Mouse (Mus musculus): Measurements from ENCODE around the gene Cend1.

Cend1 gene
- long read RNA-seq, experiment 1 = 0 reads
- long read RNA-seq, experiment 2, partial matches to known transcripts = 0 of 3 reads
- long read RNA-seq, experiment 2, other reads (novel, unspliced or antisense) = 0 of 3 reads

- intact Hi-C loops (cut with DNase I) = no loop called here
Measured at GRCm38 (mm10) chr7:141429310-141429709, at the start of gene Cend1. Gene Cend1 (minus strand): TSS chr7:141429491.

GRCm38 (mm10) chr7:141478270-141478748 lies 49.0 kb upstream of the Cend1 start:
- intact Hi-C loops (cut with DNase I) = no loop called here

GRCm38 (mm10) chr7:141477578-141478269 lies 48.4 kb upstream of the Cend1 start:
- intact Hi-C loops (cut with DNase I) = no loop called here

- intact Hi-C loops (cut with DNase I) = loop anchor here (1.0 kb wide), 1 partner anchor 9 kb away; no protein-coding TSS in a partner anchor
Measured at GRCm38 (mm10) chr7:141476981-141477370, 47.7 kb upstream of the Cend1 start.

- intact Hi-C loops (cut with DNase I) = loop anchor here (1.0 kb wide), 1 partner anchor 8 kb away; no protein-coding TSS in a partner anchor
Measured at GRCm38 (mm10) chr7:141476226-141476980, 47.1 kb upstream of the Cend1 start.

GRCm38 (mm10) chr7:141475805-141476158 lies 46.5 kb upstream of the Cend1 start:
- intact Hi-C loops (cut with DNase I) = loop anchor here (1.0 kb wide), 1 partner anchor 7 kb away; no protein-coding TSS in a partner anchor

- intact Hi-C loops (cut with DNase I) = no loop called here
Measured at GRCm38 (mm10) chr7:141475011-141475804, 45.9 kb upstream of the Cend1 start, which contains the start of the genes Polr2l and Tspan4. Gene Polr2l (minus strand): TSS chr7:141475132. Gene Tspan4 (plus strand): TSS chr7:141475240.

- intact Hi-C loops (cut with DNase I) = no loop called here
Measured at GRCm38 (mm10) chr7:141474160-141474559, 44.9 kb upstream of the Cend1 start.

GRCm38 (mm10) chr7:141472763-141473162 lies 43.5 kb upstream of the Cend1 start:
- intact Hi-C loops (cut with DNase I) = no loop called here

GRCm38 (mm10) chr7:141472226-141472625 lies 42.9 kb upstream of the Cend1 start:
- intact Hi-C loops (cut with DNase I) = no loop called here

- intact Hi-C loops (cut with DNase I) = no loop called here
Measured at GRCm38 (mm10) chr7:141471236-141471635, 41.9 kb upstream of the Cend1 start.

- intact Hi-C loops (cut with DNase I) = no loop called here
Measured at GRCm38 (mm10) chr7:141470637-141470944, 41.3 kb upstream of the Cend1 start.

- intact Hi-C loops (cut with DNase I) = no loop called here
Measured at GRCm38 (mm10) chr7:141469901-141470636, 40.8 kb upstream of the Cend1 start.

- intact Hi-C loops (cut with DNase I) = no loop called here
Measured at GRCm38 (mm10) chr7:141469352-141469751, 40.1 kb upstream of the Cend1 start.

- intact Hi-C loops (cut with DNase I) = loop anchor here (1.0 kb wide), 1 partner anchor 8 kb away; no protein-coding TSS in a partner anchor
Measured at GRCm38 (mm10) chr7:141468522-141469211, 39.4 kb upstream of the Cend1 start.

- intact Hi-C loops (cut with DNase I) = loop anchor here (1.0 kb wide), 1 partner anchor 8 kb away; no protein-coding TSS in a partner anchor
Measured at GRCm38 (mm10) chr7:141468164-141468521, 38.9 kb upstream of the Cend1 start.

- intact Hi-C loops (cut with DNase I) = loop anchor here (1.0 kb wide), 1 partner anchor 9 kb away; no protein-coding TSS in a partner anchor
Measured at GRCm38 (mm10) chr7:141467230-141468030, 38.1 kb upstream of the Cend1 start, which contains the start of gene Cd151. Gene Cd151 (plus strand): TSS chr7:141467392.

GRCm38 (mm10) chr7:141466607-141467148 lies 37.4 kb upstream of the Cend1 start:
- intact Hi-C loops (cut with DNase I) = no loop called here

- intact Hi-C loops (cut with DNase I) = no loop called here
Measured at GRCm38 (mm10) chr7:141466045-141466394, 36.7 kb upstream of the Cend1 start.

Data from adrenal gland (tissue).